Mouse (Mus musculus) cerebellum, adult 18-20 months (tissue): Measurements from ENCODE around the gene Tgfb3.

ENCODE experiments used
- DNase-seq, 2 experiments: peaks; one replicate each; pipeline ENCODE4 v3.0.0; 2021

Gene Tgfb3

GRCm38 (mm10) chr12:86027000-86027399 is 51.8 kb downstream of the Tgfb3 start:
- peak; percentile 47 to 63 for DNase-seq

GRCm38 (mm10) chr12:86025480-86025879 is 53.4 kb downstream of the Tgfb3 start:
- DNase-seq, result peak; percentile 77 to 86

- peak; percentile 50 to 53 for DNase-seq
Measured at GRCm38 (mm10) chr12:86024426-86024825, 54.4 kb downstream of the Tgfb3 start.

GRCm38 (mm10) chr12:86023081-86023871 is 55.6 kb downstream of the Tgfb3 start:
- no peak for DNase-seq

- no peak for DNase-seq
Measured at GRCm38 (mm10) chr12:86022282-86022984, 56.4 kb downstream of the Tgfb3 start.

- DNase-seq, result no peak
Measured at GRCm38 (mm10) chr12:86021583-86021982, 57.3 kb downstream of the Tgfb3 start.

- no peak for DNase-seq
Measured at GRCm38 (mm10) chr12:86017360-86017759, 61.5 kb downstream of the Tgfb3 start.

GRCm38 (mm10) chr12:86015114-86015513 is 63.7 kb downstream of the Tgfb3 start:
- no peak for DNase-seq

- DNase-seq, result no peak
Measured at GRCm38 (mm10) chr12:86014621-86015020, 64.2 kb downstream of the Tgfb3 start.

GRCm38 (mm10) chr12:86014174-86014573 is 64.7 kb downstream of the Tgfb3 start:
- DNase-seq, result no peak

- DNase-seq, result no peak
Measured at GRCm38 (mm10) chr12:86012195-86012594, 66.6 kb downstream of the Tgfb3 start.

- no peak for DNase-seq
Measured at GRCm38 (mm10) chr12:86010656-86011055, 68.2 kb downstream of the Tgfb3 start.

- no peak for DNase-seq
Measured at GRCm38 (mm10) chr12:86007377-86007776, 71.5 kb downstream of the Tgfb3 start.
